Mouse (Mus musculus) CH12.LX (cell line): ENCODE results near the gene Mcf2l. TPM values are rescaled to one million over a fixed set of nuclear protein-coding genes. Genes with fewer than 3 reads are reported as not detected.

Experiments
- DNase-seq: peaks from one replicate; pipeline ENCODE4 v3.0.0-alpha.2; 2013; ENCODE audit errors: extremely low read depth
- H3K27ac ChIP-seq: 2 replicates; pipeline ENCODE4 v1.5.1; 2012; ENCODE audit warnings: low read depth, mild to moderate bottlenecking, control low read depth, moderate library complexity; ENCODE audit not compliant: insufficient read depth
- H3K27me3 ChIP-seq: replicated peaks from 2 replicates; pipeline ENCODE3; 2012; ENCODE audit warnings: inconsistent platforms
- H3K36me3 ChIP-seq, 2 experiments: replicated peaks in 1 of 2; 2 replicates each; pipeline versions ENCODE3 to v1.6.1; 2012; ENCODE audit warnings: inconsistent platforms in 1 of 2, low read length in 1 of 2, mild to moderate bottlenecking in 1 of 2, mixed read lengths in 1 of 2, moderate library complexity in 1 of 2; ENCODE audit not compliant: control insufficient read depth in 1 of 2, insufficient read depth in 1 of 2
- H3K4me1 ChIP-seq, 2 experiments: 2 replicates each; pipeline ENCODE4 v1.6.1; 2012; ENCODE audit warnings: inconsistent platforms in 1 of 2, moderate library complexity in 1 of 2; ENCODE audit not compliant: insufficient read depth in 2 of 2, control insufficient read depth in 1 of 2
- H3K4me2 ChIP-seq: 2 replicates; pipeline ENCODE4 v1.6.1; 2012; ENCODE audit warnings: low read depth, mild to moderate bottlenecking, control low read depth; ENCODE audit not compliant: poor library complexity, insufficient read depth, severe bottlenecking
- H3K4me3 ChIP-seq, 3 experiments: fragments of 150-350 bp in 1 of 3; sonication (generic) in 1 of 3; replicated peaks in 1 of 3; 2 replicates each; pipeline versions ENCODE3 to v1.5.1; 2011 to 2012; ENCODE audit warnings: low read depth in 2 of 3, low read length in 2 of 3, mild to moderate bottlenecking in 2 of 3, moderate library complexity in 2 of 3, control low read depth in 1 of 3, improper control_type of control experiment in 1 of 3, inconsistent platforms in 1 of 3, mixed read lengths in 1 of 3; ENCODE audit not compliant: poor library complexity in 1 of 3
- H3K79me2 ChIP-seq: replicated peaks from 2 replicates; pipeline ENCODE4 v1.6.1; 2012; ENCODE audit warnings: mild to moderate bottlenecking, moderate library complexity; ENCODE audit not compliant: control insufficient read depth, poor library complexity, insufficient read depth, severe bottlenecking; ENCODE audit errors: extremely low read depth
- H3K9ac ChIP-seq: 2 replicates; pipeline ENCODE4 v1.6.1; 2012; ENCODE audit warnings: low read depth, mild to moderate bottlenecking, control low read depth, moderate library complexity; ENCODE audit not compliant: insufficient read depth
- H3K9me3 ChIP-seq: replicated peaks from 2 replicates; pipeline ENCODE3; 2012; ENCODE audit warnings: low read length, inconsistent platforms, mixed read lengths
- CHD1 ChIP-seq: IDR thresholded peaks from 2 replicates; pipeline ENCODE4 v1.6.1; 2012; ENCODE audit warnings: low read depth, low read length, improper control_type of control experiment, inconsistent platforms
- ELF1 ChIP-seq: IDR thresholded peaks from 2 replicates; pipeline ENCODE4 v1.6.1; 2014; ENCODE audit warnings: low read depth, mild to moderate bottlenecking, inconsistent platforms, low read length, improper control_type of control experiment
- EP300 ChIP-seq: IDR thresholded peaks from 2 replicates; pipeline ENCODE4 v1.6.1; 2011; ENCODE audit warnings: low read length, improper control_type of control experiment
- GABPA ChIP-seq: IDR thresholded peaks from 2 replicates; pipeline ENCODE4 v1.6.1; 2012; ENCODE audit warnings: low read depth, low read length, improper control_type of control experiment, inconsistent platforms; ENCODE audit not compliant: insufficient replicate concordance
- IRF4 ChIP-seq: IDR thresholded peaks from 2 replicates; pipeline ENCODE4 v1.6.1; 2014; ENCODE audit warnings: low read depth, mild to moderate bottlenecking, inconsistent platforms, low read length, improper control_type of control experiment
- JUN ChIP-seq: IDR thresholded peaks from 2 replicates; pipeline ENCODE4 v1.6.1; 2011; ENCODE audit warnings: low read depth, mild to moderate bottlenecking, low read length, improper control_type of control experiment, moderate library complexity; ENCODE audit not compliant: insufficient read depth
- KAT2A ChIP-seq: IDR thresholded peaks from 2 replicates; pipeline ENCODE4 v1.6.1; 2012; ENCODE audit warnings: low read length, improper control_type of control experiment, inconsistent platforms; ENCODE audit not compliant: insufficient replicate concordance
- MAFK ChIP-seq: IDR thresholded peaks from 2 replicates; pipeline ENCODE4 v1.6.1; 2011; ENCODE audit warnings: low read length, improper control_type of control experiment; ENCODE audit not compliant: insufficient replicate concordance
- MAX ChIP-seq: IDR thresholded peaks from 2 replicates; pipeline ENCODE4 v1.6.1; 2011; ENCODE audit warnings: low read length, improper control_type of control experiment
- MXI1 ChIP-seq: IDR thresholded peaks from 2 replicates; pipeline ENCODE4 v1.6.1; 2011; ENCODE audit warnings: mild to moderate bottlenecking, low read depth, low read length, improper control_type of control experiment
- NRF1 ChIP-seq: IDR thresholded peaks from 2 replicates; pipeline ENCODE4 v1.6.1; 2014; ENCODE audit warnings: low read depth, mild to moderate bottlenecking, inconsistent platforms, low read length, improper control_type of control experiment, moderate library complexity
- PAX5 ChIP-seq: IDR thresholded peaks from 2 replicates; pipeline ENCODE4 v1.6.1; 2012; ENCODE audit warnings: low read length, inconsistent platforms, mixed read lengths
- POLR2A ChIP-seq: IDR thresholded peaks from 2 replicates; pipeline ENCODE4 v1.6.1; 2011; ENCODE audit warnings: low read depth, mild to moderate bottlenecking, improper control_type of control experiment, low read length
- RAD21 ChIP-seq: IDR thresholded peaks from 2 replicates; pipeline ENCODE4 v1.6.1; 2011; ENCODE audit warnings: low read depth, mild to moderate bottlenecking, low read length, improper control_type of control experiment, moderate library complexity
- SMC3 ChIP-seq: IDR thresholded peaks from 2 replicates; pipeline ENCODE4 v1.6.1; 2011; ENCODE audit warnings: low read depth, low read length, improper control_type of control experiment
- USF2 ChIP-seq: conservative IDR thresholded peaks from 2 replicates; pipeline ENCODE4 v1.6.1; 2011; ENCODE audit warnings: low read depth, low read length, improper control_type of control experiment
- ZC3H11A ChIP-seq: IDR thresholded peaks from 2 replicates; pipeline ENCODE4 v1.6.1; 2012; ENCODE audit warnings: low read depth, mild to moderate bottlenecking, inconsistent platforms, low read length, improper control_type of control experiment
- ZKSCAN1 ChIP-seq: IDR thresholded peaks from 2 replicates; pipeline ENCODE4 v1.6.1; 2012; ENCODE audit warnings: low read depth, inconsistent platforms, low read length, improper control_type of control experiment, borderline replicate concordance
- dilution Hi-C: fragments of 300-500 bp; cut with MboI; formaldehyde crosslinking; loops from 2 replicates; pipeline ENCODE4 v1.14.3; 2020; ENCODE audit warnings: low sequenced_read_pairs; ENCODE audit not compliant: extremely low pct_unique_long_range_greater_than_20kb, extremely low pct_ligation_motif_present
- in situ Hi-C: fragments of 300-500 bp; cut with MboI; formaldehyde crosslinking; loops from 3 replicates; pipeline ENCODE4 v1.14.3; 2019; ENCODE audit warnings: low sequenced_read_pairs, low pct_ligation_motif_present, low pct_unique_long_range_greater_than_20kb, mixed read lengths
- polyA plus RNA-seq: library from polyadenylated mRNA; unstranded; fragments of >175 nt; gene quantifications from 2 replicates; pipeline ENCODE4 v1.2.1, GENCODE M21; 2012; ENCODE audit warnings: low read depth; ENCODE audit not compliant: insufficient read length
- total RNA-seq, 2 experiments: library from RNA; depleted of rRNA; stranded (reverse); fragments of 300-350 nt in 1 of 2; fragments of >200 nt in 1 of 2; gene quantifications; 2 replicates each; pipeline ENCODE4 v1.2.3; 2012 to 2014

Mcf2l gene
- total and polyA plus RNA-seq, 3 experiments: not detected

DNA sequence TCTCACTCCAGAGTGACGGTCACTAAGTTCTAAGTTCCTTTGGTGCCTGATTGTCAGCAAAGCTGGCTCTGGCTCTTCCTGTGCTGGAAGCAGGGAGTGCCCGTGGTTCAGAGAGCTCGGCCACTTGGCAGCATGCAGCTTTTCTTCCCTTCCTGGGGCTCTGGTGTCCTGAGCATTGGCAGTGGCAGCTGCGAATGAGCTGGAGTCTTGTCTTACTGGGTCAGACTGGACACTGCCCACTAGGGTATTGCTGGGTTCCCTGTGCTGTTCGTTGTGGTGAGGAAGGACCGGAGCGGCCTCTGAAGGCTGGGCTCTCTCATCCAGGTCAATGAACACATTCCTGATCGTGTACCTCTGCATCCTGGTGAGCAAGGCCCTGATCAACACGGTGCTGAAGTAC is 46.5 kb upstream of the Mcf2l start:
- Histone ChIP-seq H3K27me3 (peaks cover 98% of the 10 kb centered on the region), H3K27ac (no peak overlapping the region), H3K4me2 (no peak overlapping the region), H3K4me1 (peaks cover 0 to 3% of the 10 kb centered on the region in 2 experiments; a peak in 1 of 4 replicates)
- DNase-seq: no peak
- in situ Hi-C loops: no loop called here
- dilution Hi-C loops: no loop called here
- TF ChIP-seq ELF1: no peak
- no peak for TF ChIP-seq PAX5
- TF ChIP-seq GABPA: no peak
- TF ChIP-seq POLR2A: no peak
- TF ChIP-seq, all 38 proteins: peak for 0
- Histone ChIP-seq H3K36me3 (no peaks in the 10 kb centered on the region), H3K79me2 (no peaks in the 10 kb centered on the region), H3K9me3 (no peaks in the 10 kb centered on the region), H3K4me3 (no peak overlapping the region), H3K9ac (no peak overlapping the region)

- Histone ChIP-seq H3K4me3 (no peak overlapping the region), H3K9ac (no peak overlapping the region), H3K4me1 (peaks cover 0 to 6% of the 10 kb centered on the region in 2 experiments; a peak in 1 of 4 replicates), H3K27ac (no peak overlapping the region), H3K36me3 (no peaks in the 10 kb centered on the region), H3K27me3 (peaks cover 96% of the 10 kb centered on the region), H3K4me2 (no peak overlapping the region), H3K79me2 (no peaks in the 10 kb centered on the region), H3K9me3 (no peaks in the 10 kb centered on the region)
- dilution Hi-C loops: no loop called here
- TF ChIP-seq RAD21: no peak
- TF ChIP-seq ZC3H11A: no peak
- TF ChIP-seq USF2: no peak
- no peak for TF ChIP-seq EP300
- TF ChIP-seq PAX5: no peak
- no peak for TF ChIP-seq MAX
- TF ChIP-seq CHD1: no peak
- no peak for TF ChIP-seq ZKSCAN1
- TF ChIP-seq NRF1: no peak
- TF ChIP-seq MAFK: no peak
- no peak for TF ChIP-seq SMC3
- TF ChIP-seq IRF4: no peak
- TF ChIP-seq KAT2A: no peak
- no peak for TF ChIP-seq MXI1
- TF ChIP-seq POLR2A: no peak
- no peak for TF ChIP-seq JUN
- no peak for DNase-seq
- in situ Hi-C loops: no loop called here
These were observed 45.3 kb upstream of the Mcf2l start for GRCm38 (mm10) chr8:12828298-12828697.
